Mouse (Mus musculus): ENCODE results near the gene Sec24b. TPM values are rescaled to one million over a fixed set of nuclear protein-coding genes. Genes with fewer than 3 reads are reported as not detected.

The Sec24b gene
- polyA plus RNA-seq, 1 experiment from 2014 or later = 32.9 TPM

GRCm38 (mm10) chr3:130040017-130040416, 21.3 kb downstream of the Sec24b start:
- H3K27ac ChIP-seq (ENCODE audit: low read length) = no peak overlapping the region
- H3K9ac ChIP-seq (ENCODE audit: low read depth, low read length) = no peak overlapping the region
- ATAC-seq = no peak
- H3K36me3 ChIP-seq (ENCODE audit: control insufficient read depth, insufficient read depth, low read length) = peaks cover 25% of the 10 kb centered on the region
- no peak overlapping the region for H3K4me2 ChIP-seq (ENCODE audit: low read length)
- no peak overlapping the region for H3K4me3 ChIP-seq (ENCODE audit: low read depth, low read length)
- H3K4me1 ChIP-seq (ENCODE audit: control insufficient read depth, insufficient read depth, low read length) = no peaks in the 10 kb centered on the region
- H3K9me3 ChIP-seq (replicated peaks; ENCODE audit: control insufficient read depth, low read length, poor library complexity, severe bottlenecking) = peaks cover 2% of the 10 kb centered on the region; the same call in 1 of the 2 replicates
- no peaks in the 10 kb centered on the region for H3K27me3 ChIP-seq (ENCODE audit: control insufficient read depth, insufficient read depth, low read depth, low read length)
- 97% methylated on average over 4 of the region's 4 CpGs for WGBS

- WGBS = 95% methylated on average over 5 of the region's 5 CpGs
- Histone ChIP-seq H3K4me3 (ENCODE audit: low read depth, low read length) (no peak overlapping the region), H3K9ac (ENCODE audit: low read depth, low read length) (no peak overlapping the region), H3K36me3 (ENCODE audit: control insufficient read depth, insufficient read depth, low read length) (peaks cover 13% of the 10 kb centered on the region; the same call in 1 of the 2 replicates), H3K4me2 (ENCODE audit: low read length) (no peak overlapping the region), H3K9me3 (replicated peaks; ENCODE audit: control insufficient read depth, low read length, poor library complexity, severe bottlenecking) (no peaks in the 10 kb centered on the region), H3K4me1 (ENCODE audit: control insufficient read depth, insufficient read depth, low read length) (no peaks in the 10 kb centered on the region), H3K27me3 (ENCODE audit: control insufficient read depth, insufficient read depth, low read depth, low read length) (no peaks in the 10 kb centered on the region), H3K27ac (ENCODE audit: low read length) (no peak overlapping the region)
- ATAC-seq = no peak
Measured at GRCm38 (mm10) chr3:130028741-130029140, 32.6 kb downstream of the Sec24b start.

- 78% methylated on average over 10 of the region's 10 CpGs for WGBS
- no peak for ATAC-seq
- Histone ChIP-seq H3K9me3 (replicated peaks; ENCODE audit: control insufficient read depth, low read length, poor library complexity, severe bottlenecking) (no peaks in the 10 kb centered on the region), H3K4me3 (ENCODE audit: low read depth, low read length) (no peak overlapping the region), H3K27ac (ENCODE audit: low read length) (no peak overlapping the region), H3K4me2 (ENCODE audit: low read length) (no peak overlapping the region), H3K9ac (ENCODE audit: low read depth, low read length) (no peak overlapping the region), H3K27me3 (ENCODE audit: control insufficient read depth, insufficient read depth, low read depth, low read length) (no peaks in the 10 kb centered on the region), H3K4me1 (ENCODE audit: control insufficient read depth, insufficient read depth, low read length) (no peaks in the 10 kb centered on the region), H3K36me3 (ENCODE audit: control insufficient read depth, insufficient read depth, low read length) (peaks cover 13% of the 10 kb centered on the region; the same call in 1 of the 2 replicates)
Measured at GRCm38 (mm10) chr3:130026181-130026580, 35.2 kb downstream of the Sec24b start.

DNA sequence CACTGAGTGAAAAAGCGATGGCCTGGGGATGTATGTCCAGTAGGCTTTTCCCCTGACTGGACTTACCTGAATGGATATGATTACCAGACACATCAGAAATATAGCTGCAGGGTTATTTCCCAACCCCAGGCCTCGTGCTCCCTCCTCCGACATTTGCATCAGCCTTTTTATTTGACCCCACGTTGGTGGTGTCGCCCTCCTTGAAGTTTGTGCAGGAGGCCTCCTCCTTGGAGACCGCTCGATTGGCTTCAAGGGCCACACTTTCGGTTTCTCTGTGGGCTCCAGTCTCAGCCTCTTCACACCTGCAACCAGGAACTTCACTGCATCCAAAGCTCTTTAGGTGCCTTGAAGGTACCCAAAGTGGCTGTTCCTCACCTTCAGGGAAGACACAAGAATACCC, 35.8 kb downstream of the Sec24b start:
- H3K9me3 ChIP-seq (replicated peaks; ENCODE audit: control insufficient read depth, low read length, poor library complexity, severe bottlenecking) = no peaks in the 10 kb centered on the region
- no peak overlapping the region for H3K4me3 ChIP-seq (ENCODE audit: low read depth, low read length)
- H3K27me3 ChIP-seq (ENCODE audit: control insufficient read depth, insufficient read depth, low read depth, low read length) = no peaks in the 10 kb centered on the region
- no peaks in the 10 kb centered on the region for H3K4me1 ChIP-seq (ENCODE audit: control insufficient read depth, insufficient read depth, low read length)
- no peak overlapping the region for H3K9ac ChIP-seq (ENCODE audit: low read depth, low read length)
- no peak overlapping the region for H3K4me2 ChIP-seq (ENCODE audit: low read length)
- H3K27ac ChIP-seq (ENCODE audit: low read length) = no peak overlapping the region
- peaks cover 13% of the 10 kb centered on the region; the same call in 1 of the 2 replicates for H3K36me3 ChIP-seq (ENCODE audit: control insufficient read depth, insufficient read depth, low read length)
- WGBS = 94% methylated on average over 8 of the region's 8 CpGs
- no peak for ATAC-seq

DNA sequence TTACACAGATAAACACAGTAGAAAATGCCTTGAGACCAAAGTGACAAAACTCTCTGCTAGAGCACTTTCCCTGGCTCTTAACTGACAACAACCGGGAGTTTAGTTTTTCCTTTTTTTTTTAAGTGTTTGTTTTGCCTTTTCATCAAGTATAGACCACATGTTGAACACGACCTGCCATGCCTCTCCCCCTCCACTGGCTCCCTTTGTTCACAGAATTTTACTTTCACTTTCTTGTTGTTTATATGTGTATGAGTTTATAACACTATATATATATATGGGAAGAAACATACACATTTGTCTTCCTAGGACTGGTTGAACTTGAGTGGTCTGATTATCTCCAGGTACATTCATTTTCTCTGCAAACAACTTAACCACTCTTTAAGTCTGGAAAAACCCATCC, 48.4 kb downstream of the Sec24b start:
- ATAC-seq = no peak
- no peak overlapping the region for H3K9ac ChIP-seq (ENCODE audit: low read depth, low read length)
- no peaks in the 10 kb centered on the region for H3K4me1 ChIP-seq (ENCODE audit: control insufficient read depth, insufficient read depth, low read length)
- no peak overlapping the region for H3K4me2 ChIP-seq (ENCODE audit: low read length)
- H3K4me3 ChIP-seq (ENCODE audit: low read depth, low read length) = no peak overlapping the region
- no peaks in the 10 kb centered on the region for H3K9me3 ChIP-seq (replicated peaks; ENCODE audit: control insufficient read depth, low read length, poor library complexity, severe bottlenecking)
- H3K36me3 ChIP-seq (ENCODE audit: control insufficient read depth, insufficient read depth, low read length) = 0 out of 2 replicates have a peak, but pooled peaks cover 2% of the 10 kb centered on the region
- WGBS = 80% methylated on average over 2 of the region's 2 CpGs
- no peaks in the 10 kb centered on the region for H3K27me3 ChIP-seq (ENCODE audit: control insufficient read depth, insufficient read depth, low read depth, low read length)
- no peak overlapping the region for H3K27ac ChIP-seq (ENCODE audit: low read length)

DNA sequence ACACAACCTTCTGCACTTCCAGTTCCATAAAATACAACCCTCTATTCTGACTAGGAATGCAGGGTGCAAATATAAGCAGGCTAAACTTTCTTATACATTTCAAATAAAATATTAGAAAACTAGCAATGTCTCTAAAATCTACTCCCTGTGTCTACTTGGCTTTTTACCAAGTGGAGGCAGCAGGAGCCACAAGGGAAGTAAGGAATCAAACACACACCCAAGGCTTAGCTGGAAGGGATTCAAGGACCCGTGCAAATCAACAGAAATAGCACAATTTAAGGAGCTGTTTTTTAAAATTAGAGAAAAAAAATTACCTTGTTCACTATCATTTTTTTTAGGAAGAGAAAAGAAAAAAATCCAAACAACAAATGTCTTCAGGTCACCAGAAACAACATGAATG, 50.1 kb downstream of the Sec24b start:
- Histone ChIP-seq H3K27ac (ENCODE audit: low read length) (no peak overlapping the region), H3K4me2 (ENCODE audit: low read length) (no peak overlapping the region)

GRCm38 (mm10) chr3:130006141-130006540, 55.2 kb downstream of the Sec24b start:
- no peak for ATAC-seq
- WGBS = 95% methylated on average over 7 of the region's 7 CpGs

More for the DNA sequence above, 50.1 kb downstream of the Sec24b start:
- no peak for ATAC-seq
- Histone ChIP-seq H3K27me3 (ENCODE audit: control insufficient read depth, insufficient read depth, low read depth, low read length) (no peaks in the 10 kb centered on the region), H3K9me3 (replicated peaks; ENCODE audit: control insufficient read depth, low read length, poor library complexity, severe bottlenecking) (no peaks in the 10 kb centered on the region), H3K4me1 (ENCODE audit: control insufficient read depth, insufficient read depth, low read length) (no peaks in the 10 kb centered on the region), H3K36me3 (ENCODE audit: control insufficient read depth, insufficient read depth, low read length) (peaks cover 9% of the 10 kb centered on the region), H3K9ac (ENCODE audit: low read depth, low read length) (no peak overlapping the region), H3K4me3 (ENCODE audit: low read depth, low read length) (no peak overlapping the region)
- WGBS = 74% methylated on average over 1 of the region's 1 CpGs

GRCm38 (mm10) chr3:130000926-130001325, 60.4 kb downstream of the Sec24b start:
- ATAC-seq = no peak
- Histone ChIP-seq H3K4me3 (ENCODE audit: low read depth, low read length) (no peak overlapping the region), H3K4me1 (ENCODE audit: control insufficient read depth, insufficient read depth, low read length) (no peaks in the 10 kb centered on the region), H3K9me3 (replicated peaks; ENCODE audit: control insufficient read depth, low read length, poor library complexity, severe bottlenecking) (no peaks in the 10 kb centered on the region), H3K27ac (ENCODE audit: low read length) (no peak overlapping the region), H3K36me3 (ENCODE audit: control insufficient read depth, insufficient read depth, low read length) (peaks cover 27% of the 10 kb centered on the region), H3K27me3 (ENCODE audit: control insufficient read depth, insufficient read depth, low read depth, low read length) (no peaks in the 10 kb centered on the region), H3K4me2 (ENCODE audit: low read length) (no peak overlapping the region), H3K9ac (ENCODE audit: low read depth, low read length) (no peak overlapping the region)
- WGBS = 96% methylated on average over 11 of the region's 11 CpGs

More at GRCm38 (mm10) chr3:130006141-130006540, 55.2 kb downstream of the Sec24b start:
- Histone ChIP-seq H3K4me3 (ENCODE audit: low read depth, low read length) (no peak overlapping the region), H3K27me3 (ENCODE audit: control insufficient read depth, insufficient read depth, low read depth, low read length) (no peaks in the 10 kb centered on the region), H3K9me3 (replicated peaks; ENCODE audit: control insufficient read depth, low read length, poor library complexity, severe bottlenecking) (no peaks in the 10 kb centered on the region), H3K36me3 (ENCODE audit: control insufficient read depth, insufficient read depth, low read length) (peaks cover 23% of the 10 kb centered on the region), H3K27ac (ENCODE audit: low read length) (no peak overlapping the region), H3K4me1 (ENCODE audit: control insufficient read depth, insufficient read depth, low read length) (no peaks in the 10 kb centered on the region), H3K9ac (ENCODE audit: low read depth, low read length) (no peak overlapping the region), H3K4me2 (ENCODE audit: low read length) (no peak overlapping the region)

DNA sequence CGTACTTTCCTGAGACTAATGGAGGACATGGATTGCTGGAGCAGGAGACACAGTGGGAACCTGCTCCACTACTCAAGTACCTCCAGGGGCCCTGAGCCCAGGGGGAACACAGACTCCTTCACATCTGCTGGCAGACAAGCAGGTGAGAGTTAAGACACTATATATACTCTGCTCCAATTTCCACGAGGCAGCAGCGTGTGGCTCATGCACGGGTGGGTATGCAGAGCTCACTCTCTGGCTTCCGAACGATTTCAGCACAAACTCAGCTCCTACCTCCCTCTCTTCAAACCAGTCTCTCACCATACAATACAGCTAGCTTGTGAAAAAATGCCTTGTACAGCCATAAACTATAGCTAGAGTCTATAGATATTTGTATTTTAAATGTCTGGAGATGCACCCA, 62.8 kb downstream of the Sec24b start:
- Histone ChIP-seq H3K4me1 (ENCODE audit: control insufficient read depth, insufficient read depth, low read length) (no peaks in the 10 kb centered on the region), H3K27me3 (ENCODE audit: control insufficient read depth, insufficient read depth, low read depth, low read length) (no peaks in the 10 kb centered on the region), H3K4me3 (ENCODE audit: low read depth, low read length) (no peak overlapping the region), H3K9me3 (replicated peaks; ENCODE audit: control insufficient read depth, low read length, poor library complexity, severe bottlenecking) (no peaks in the 10 kb centered on the region), H3K9ac (ENCODE audit: low read depth, low read length) (no peak overlapping the region), H3K36me3 (ENCODE audit: control insufficient read depth, insufficient read depth, low read length) (peaks cover 38% of the 10 kb centered on the region), H3K4me2 (ENCODE audit: low read length) (no peak overlapping the region), H3K27ac (ENCODE audit: low read length) (no peak overlapping the region)
- WGBS = 94% methylated on average over 6 of the region's 6 CpGs
- no peak for ATAC-seq

Measured in midbrain, embryonic 16.5 days (tissue).